Mouse (Mus musculus) neutrophil, adult 5-6 weeks (primary cell): Measurements from ENCODE around the gene Hhex. TPM values are rescaled to one million over a fixed set of nuclear protein-coding genes. Genes with fewer than 3 reads are reported as not detected.
A peak's percentile ranks its signal among the peaks of the same experiment; 100 is the strongest.

Source experiments
- ATAC-seq: fragments of 151-379, 151-347 bp; 2 replicates; pipeline ENCODE4 v1.8.0; 2017; ENCODE audit warnings: mild to moderate bottlenecking, moderate TSS enrichment; ENCODE audit not compliant: insufficient number of reproducible peaks, poor library complexity, low FRiP score, severe bottlenecking; ENCODE audit errors: extremely low read depth
- total RNA-seq: library from RNA; stranded (forward); fragments of 200-1000 nt; gene quantifications from 2 replicates; pipeline ENCODE4 v1.2.3, GENCODE M21; 2017

The Hhex gene
- total RNA-seq, 1 experiment from 2014 or later: 72.9 TPM

DNA sequence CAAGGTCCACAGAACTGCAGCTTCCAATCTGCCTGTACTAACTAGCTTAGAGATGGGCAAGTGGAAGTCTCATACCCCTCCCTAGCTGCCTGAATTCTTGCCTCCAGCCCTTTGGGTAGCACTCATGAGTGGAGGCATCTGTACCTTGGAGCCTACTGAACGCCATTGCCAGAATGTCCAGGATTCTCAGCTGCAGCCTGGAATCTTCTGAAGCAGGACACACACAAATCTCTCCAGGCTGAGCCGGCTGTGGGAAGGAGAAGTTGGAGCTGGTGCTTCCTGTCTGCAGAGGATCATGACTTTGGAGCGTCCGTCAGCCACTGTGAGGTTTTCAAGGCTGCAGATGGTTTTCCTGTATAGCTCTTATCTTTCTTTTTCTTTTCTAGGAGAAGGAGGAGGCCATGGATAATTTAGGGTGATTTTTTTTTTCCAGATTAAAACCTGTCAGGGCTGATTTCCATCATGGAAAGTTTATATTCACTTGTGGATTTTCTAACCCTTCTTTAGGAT, 9.1 kb downstream of the Hhex start:
- no peak for ATAC-seq

DNA sequence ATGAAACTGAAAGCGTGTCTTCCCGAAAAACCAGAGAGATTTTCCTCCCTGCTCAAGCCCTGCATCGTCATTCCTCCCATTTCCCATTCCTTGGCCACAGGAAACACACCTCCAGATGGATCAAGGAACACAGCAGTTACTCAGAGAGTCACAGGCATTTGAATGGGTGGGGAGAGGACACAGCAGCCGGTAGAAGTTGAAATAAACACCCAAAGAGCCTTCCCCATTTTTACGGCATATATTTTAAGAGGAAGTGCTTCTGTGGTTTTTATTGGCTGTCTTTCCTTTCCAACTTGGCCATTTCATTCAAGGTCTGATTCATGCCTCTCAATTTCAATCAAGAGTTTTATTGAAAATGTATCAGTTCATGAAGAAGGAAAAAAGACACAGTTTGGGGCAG, 13.6 kb downstream of the Hhex start:
- 0 out of 2 replicates have a peak, but pooled peaks have one; percentile 53 for ATAC-seq

DNA sequence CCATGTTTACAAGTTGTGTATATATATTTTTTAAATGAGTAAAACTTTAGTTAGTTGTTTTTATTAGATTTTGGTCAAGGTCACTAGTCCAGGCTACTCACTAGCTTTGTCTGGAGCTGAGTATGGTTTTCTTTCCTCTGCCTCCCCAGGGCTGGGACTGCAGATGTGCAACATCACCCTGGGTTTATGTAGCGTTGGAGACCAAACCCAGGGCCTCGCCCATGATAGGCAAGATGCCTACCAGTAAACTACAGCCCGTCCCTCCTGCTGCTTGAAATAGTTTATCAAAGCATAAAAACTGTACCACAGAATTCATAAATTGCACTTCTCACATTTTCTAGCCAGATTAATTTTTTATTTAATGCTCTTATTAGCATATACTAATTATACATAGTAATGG, 14.6 kb downstream of the Hhex start:
- ATAC-seq: no peak

DNA sequence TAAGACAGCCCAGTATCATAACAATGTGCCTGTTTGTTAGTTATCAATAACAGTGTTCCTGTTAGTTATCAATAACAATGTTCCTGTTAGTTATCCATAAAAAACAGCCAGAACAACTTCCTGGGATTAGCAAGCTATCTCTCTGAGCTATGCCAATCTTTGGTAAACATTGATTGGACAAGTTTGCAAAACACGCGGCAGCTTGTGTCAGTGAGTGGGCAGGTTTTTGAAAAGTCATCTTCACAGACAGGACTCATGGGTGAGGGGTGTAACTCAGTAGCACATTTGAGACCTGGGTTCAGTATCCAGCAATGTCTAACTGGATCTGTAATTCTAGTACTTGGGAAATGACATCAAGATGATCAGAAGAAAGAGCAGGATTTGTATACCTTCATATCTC, 20.9 kb downstream of the Hhex start:
- no peak for ATAC-seq

DNA sequence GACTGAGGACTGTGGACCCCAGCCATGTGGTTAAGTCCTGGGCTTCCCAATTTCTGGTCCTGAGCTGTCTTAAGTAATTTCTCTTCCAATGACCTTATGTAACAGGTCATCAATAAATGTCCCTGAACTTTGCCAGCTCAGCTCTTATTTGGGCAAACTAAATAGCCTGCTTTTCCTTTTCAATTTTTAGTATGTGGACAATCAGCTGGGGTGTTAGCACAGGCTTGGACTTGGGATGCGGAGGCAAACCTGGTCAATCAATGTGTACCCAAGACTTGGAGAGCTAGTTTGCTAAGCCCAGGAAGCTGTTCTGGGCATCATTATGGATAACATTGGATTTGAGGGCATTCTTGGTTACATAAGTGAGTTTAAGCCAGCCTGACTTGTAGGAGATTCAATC, 21.4 kb downstream of the Hhex start:
- no peak for ATAC-seq

DNA sequence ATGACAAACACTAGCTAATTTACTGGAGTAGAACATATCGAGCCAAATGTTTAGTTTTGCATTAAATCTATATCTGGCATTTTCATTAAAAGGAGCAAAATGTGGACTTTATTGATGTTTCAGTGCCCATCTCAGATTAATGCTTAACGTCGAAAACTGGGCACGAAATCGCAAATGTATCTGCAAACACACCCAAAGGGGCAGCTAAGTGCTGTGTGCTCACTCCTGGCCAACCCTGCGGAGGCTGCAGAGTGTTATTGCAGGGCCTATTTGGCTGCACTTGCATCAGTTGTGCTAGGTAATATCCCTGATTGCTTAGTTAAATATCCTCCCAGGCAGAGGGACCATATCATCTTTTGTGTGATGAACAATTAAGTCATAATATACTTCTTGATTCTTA, 23.4 kb downstream of the Hhex start:
- ATAC-seq: no peak

DNA sequence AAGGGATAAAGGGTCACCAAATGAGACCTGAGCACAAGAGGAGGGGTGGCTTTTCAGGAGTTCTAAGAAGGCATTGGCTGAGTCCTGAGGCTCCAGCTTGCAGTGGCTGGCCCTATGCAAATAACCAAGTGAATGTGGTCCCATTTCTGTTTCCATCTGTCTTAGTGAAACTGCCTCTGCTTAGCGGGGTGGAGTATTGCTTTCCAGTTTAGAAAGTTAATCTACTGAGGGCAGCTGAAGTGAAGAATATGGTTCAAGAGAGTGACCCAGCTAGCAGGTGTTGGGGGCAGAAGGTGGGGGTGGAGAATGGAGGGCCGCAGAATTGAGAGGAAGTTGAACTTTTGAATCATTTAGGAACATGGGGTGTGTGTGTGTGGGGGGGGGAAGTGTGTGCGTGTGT, 31.8 kb downstream of the Hhex start:
- peak; percentile 64; the same call in 1 of the 2 replicates for ATAC-seq

DNA sequence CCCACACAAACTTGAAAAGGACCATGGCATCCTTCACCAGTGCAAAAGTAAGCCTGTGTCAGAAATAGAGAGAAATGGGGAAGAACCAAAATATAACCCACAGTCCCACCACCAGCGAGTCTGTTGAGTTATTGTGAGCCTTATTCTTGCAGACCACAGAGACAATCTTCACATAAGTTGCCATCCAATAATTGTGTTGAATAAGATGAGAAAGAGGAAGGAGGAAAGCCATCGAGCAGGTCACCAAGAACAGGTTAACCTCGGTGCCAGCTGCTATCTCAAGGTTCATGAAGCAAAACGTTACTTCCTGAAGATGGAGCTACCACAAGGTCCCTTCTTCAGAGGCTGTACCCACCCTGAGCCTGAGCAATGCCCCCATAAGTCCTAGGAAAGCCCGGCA, 32.4 kb downstream of the Hhex start:
- peak; percentile 69; the same call in 1 of the 2 replicates for ATAC-seq

DNA sequence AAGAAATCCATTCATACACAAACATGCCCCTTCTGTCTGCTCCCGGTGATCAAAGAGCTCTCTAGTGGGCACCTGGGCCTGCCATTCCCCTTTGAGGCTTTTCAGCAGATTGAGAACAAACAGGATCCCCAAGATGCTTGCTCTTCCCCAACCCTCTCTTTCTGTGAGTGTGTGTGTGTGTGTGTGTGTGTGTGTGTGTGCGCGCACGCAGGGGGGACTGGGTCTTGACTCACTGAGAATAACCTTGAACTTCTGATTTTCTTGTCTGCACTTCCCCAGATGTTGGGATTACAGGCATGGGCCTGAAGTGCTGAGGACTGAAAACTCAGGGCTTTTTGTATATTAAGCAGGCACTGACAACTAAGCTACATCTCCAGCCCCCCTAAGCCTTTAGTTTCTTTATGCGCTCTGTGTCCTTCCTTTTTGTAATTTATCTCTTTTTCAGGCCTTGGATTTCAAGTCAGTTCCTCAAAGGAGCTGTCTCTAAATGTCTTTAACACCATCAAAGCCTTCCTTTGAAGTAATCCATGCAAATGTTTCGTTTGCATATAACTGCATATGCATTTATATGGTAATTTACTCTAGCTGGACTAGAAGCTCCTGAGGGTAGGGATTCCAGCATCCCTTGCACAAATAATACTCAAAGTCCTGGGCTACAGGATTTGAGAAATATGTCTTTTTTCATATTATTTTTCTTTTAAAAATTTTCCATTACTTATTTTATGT, 34.4 kb downstream of the Hhex start:
- ATAC-seq: no peak

DNA sequence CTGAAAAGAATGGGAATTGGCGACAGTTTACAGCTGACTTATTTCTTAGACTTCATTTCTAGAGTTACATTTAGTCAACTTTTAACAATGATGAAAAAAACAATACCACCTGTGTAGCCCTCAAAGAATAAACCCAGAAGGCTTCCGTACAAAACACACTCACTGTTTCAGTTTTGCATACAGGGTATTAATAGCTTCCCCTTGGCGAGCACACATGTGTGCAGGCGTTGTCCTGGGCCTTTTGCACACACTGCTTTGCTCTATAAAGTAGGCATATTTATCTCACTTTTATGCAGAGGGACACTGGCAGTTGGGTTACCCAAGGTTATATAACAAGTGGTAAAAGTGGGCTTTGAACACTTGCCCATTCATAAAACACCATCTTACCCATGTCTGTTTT, 37.1 kb downstream of the Hhex start:
- peak; percentile 47 for ATAC-seq

DNA sequence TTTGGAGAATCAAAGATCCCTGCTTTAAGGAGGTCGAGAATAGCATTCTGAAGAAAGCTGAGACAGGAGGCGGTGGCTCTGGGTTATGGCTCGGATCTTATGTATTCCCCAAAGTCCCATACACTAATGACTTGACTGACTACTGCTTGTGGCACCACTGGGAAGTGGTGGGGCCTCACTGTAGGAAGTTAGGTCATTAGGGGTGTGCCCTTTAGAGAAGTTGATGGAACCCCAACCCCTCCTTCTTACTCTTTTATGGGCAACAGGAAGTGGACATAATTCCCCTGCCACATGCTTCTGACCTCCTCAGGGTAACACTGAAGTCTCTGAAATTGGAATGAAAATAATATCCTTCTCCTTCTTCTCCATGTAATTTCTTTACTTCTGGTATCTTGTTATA, 38.0 kb downstream of the Hhex start:
- peak; percentile 70 for ATAC-seq

DNA sequence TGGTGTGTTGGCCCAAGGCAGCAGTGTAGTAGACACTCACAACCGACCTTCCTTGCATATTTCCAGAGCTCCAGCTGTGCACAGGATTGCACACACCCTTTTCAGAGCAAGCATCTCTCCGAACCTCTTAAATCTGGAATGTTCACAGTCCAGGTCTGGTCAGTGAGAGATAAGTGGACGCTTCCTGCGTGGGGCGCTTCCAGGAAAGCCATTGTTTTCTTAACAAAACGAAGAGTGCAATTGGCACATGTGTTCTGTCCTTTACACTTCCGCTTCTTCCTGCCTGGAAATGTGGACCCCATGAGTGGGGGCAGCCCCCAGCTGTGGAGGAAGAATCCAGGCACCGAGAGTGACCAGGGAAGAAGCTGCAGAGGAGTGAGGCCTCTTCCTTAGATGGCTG, 47.1 kb downstream of the Hhex start:
- no peak for ATAC-seq

DNA sequence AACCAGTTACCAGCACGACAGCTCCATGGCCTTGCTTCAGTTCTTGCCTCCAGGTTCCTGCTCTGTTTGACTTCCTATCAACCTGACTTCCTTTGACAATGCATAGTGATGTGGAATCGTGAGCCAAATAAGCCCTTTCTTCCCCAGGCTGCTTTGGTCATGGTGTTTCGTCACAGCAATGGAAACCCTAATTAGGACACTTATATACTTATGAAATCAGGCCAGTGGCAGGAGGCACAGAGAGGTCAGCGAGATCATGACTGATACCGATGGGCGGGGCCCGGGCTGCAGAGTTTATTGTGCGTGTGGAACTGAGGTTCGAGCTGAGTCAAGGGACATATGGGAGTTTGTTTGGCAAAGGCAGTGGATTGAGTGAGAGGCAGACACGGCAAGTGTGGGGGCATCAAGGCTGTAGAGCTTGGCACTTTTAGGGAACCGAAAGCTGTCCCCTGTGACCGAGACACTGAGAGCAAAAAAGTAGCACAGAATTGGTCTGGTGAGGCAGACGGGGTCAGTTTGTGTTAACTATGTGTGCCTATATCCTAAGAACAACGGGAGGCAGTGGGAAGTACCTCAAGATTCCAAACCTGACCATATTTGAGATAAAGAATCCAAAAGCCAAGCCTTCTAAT, 48.1 kb downstream of the Hhex start:
- peak; percentile 71 for ATAC-seq

DNA sequence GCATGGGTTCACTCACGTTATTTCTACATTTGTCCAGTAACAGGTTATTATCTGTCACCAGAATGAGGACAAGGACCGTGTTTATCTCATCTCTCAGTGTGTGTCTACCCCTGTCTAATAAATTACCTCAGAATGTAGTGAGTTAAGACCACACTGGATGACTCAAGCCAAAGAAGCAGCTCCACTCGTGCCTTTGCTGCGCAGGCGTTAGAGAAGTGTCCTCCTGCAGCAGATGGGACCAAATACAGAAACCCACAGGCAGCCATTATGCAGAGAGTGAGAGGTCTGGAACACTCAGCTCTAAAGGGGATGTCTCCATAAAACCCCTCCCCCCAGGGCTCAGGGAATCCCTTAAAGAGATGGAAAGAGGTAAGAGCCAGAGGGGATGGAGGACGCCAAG, 50.2 kb downstream of the Hhex start:
- no peak for ATAC-seq

DNA sequence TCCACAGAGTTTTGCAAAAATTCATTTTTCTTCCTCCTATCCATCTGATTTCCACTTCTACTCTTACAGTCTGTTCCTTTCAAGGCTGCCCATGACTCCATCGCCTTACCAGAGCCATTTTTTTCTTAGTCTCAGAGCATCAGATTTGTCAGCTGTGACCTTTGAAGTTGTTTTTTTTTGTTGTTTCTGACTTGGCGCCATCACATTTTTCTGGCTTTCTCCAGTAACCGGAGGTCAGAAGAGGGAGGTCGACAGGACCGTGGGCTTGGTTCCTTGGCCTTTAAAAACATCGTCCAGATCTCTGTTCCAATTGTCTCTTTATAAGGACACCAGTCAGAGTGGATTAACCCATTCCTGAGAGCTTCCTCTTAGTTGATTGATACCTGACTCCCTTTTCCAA, 52.2 kb downstream of the Hhex start:
- ATAC-seq: no peak

DNA sequence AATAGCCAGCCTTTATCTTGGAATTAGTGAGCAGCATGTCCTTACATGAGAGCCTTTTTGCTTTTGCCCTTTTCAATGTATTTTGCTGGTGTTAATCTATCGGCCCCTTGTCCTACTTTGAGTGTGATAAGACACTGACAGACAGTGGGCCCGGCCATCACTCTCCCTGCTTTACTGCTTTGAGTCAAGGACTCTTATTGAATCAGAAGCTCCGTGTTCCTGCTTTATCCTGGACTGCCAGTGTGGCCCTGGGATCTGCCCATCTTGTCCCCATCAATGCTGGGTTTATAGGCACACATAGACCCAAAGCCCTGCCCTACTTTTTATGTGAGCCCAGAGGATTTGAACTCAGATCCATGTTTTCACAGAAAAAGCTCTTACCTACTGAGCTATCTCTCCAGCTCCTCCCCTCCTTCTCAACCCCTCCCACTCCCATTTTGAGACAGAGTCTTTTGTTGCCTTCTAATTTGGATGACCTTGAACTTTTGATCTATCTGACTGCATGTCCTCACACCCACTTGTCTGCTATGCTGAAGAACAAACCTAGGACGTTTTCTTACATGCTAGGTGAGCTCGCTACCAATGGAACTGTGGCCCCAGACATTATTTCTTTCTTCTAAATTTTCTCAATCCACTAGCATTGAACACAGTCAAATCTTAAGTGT, 53.3 kb downstream of the Hhex start:
- no peak for ATAC-seq

DNA sequence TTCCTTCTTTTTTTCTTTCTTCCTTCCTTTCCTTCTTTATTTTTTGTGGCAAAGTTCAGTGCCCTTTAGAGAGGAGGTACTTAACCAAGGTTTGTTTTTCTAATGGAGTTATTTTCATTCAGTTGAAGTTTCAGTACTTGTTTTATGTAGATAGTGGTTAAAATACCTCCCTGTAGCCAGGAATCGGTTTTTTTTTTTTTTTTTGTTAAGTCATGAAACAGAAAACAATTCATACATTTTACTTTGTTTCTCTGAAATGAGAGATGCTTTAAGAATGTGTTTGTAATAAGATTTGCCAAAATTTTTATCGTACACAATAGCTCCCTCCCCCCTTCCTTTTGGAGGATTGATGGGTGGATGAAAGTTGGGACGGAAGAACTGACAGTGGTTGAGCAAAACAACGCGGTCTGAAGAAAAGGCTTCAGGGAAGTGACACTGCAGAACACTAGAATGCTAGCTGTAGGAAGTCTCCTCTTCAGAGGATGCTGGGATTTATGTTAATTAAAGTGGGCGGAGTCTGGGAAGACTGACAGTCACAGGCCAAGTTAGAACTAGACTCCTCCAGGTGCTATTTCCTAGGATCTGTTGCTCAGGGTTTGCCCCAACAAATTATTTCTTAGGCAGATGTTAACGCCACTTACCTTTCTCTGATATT, 54.1 kb downstream of the Hhex start:
- no peak for ATAC-seq
